Mouse (Mus musculus) heart, postnatal 0 days (tissue): Measurements from ENCODE around the gene Cyp8b1.

Source experiments
- CTCF ChIP-seq: IDR thresholded peaks from 2 replicates; pipeline ENCODE4 v1.5.1; 2016; ENCODE audit warnings: antibody characterized with exemption, control low read depth, low read depth
- EP300 ChIP-seq: IDR thresholded peaks from 2 replicates; pipeline ENCODE4 v1.6.1; 2016; ENCODE audit warnings: antibody characterized with exemption, low read depth

DNA sequence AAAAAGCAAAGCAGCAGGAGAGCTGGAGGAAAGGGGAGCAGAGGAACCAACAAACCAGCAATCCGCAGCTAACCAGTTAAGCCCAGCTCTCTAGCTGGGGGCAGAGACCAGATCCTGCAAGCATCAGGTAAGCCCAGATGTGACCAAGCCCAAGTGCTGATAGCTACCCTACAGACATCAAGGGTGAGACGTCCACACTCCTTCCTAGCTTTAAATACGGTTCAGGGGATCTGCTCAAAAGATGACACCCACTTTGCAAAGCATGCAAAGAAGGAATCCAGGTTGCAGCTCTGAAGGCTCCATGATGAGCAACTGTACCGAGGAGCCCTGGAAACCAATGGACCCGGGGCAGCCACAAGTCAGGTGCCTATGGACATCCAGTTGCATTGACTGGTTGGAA is 9.6 kb downstream of the Cyp8b1 start:
- TF ChIP-seq CTCF: no peak
- no peak for TF ChIP-seq EP300
